Mouse (Mus musculus) liver, adult 2 months (tissue): ENCODE data around the gene Akt2. TPM values are rescaled to one million over a fixed set of nuclear protein-coding genes. Genes with fewer than 3 reads are reported as not detected.

ENCODE experiments used
- DNase-seq: peaks from one replicate; pipeline ENCODE4 v3.0.0-alpha.2; 2011; ENCODE audit warnings: low read depth, low spot score; ENCODE audit errors: extremely low read depth
- H3K27ac ChIP-seq: fragments of 200-500 bp; replicated peaks from 2 replicates; pipeline ENCODE4 v1.5.1; 2012; ENCODE audit warnings: low read depth, mild to moderate bottlenecking, control low read depth, inconsistent platforms, low read length; ENCODE audit not compliant: insufficient read depth
- H3K27me3 ChIP-seq: fragments of 200-500 bp; 2 replicates; pipeline ENCODE4 v1.6.1; 2012; ENCODE audit warnings: mild to moderate bottlenecking, moderate library complexity, low read length, inconsistent platforms; ENCODE audit not compliant: control insufficient read depth, insufficient read depth
- H3K36me3 ChIP-seq: fragments of 200-500 bp; 2 replicates; pipeline ENCODE4 v1.6.1; 2012; ENCODE audit warnings: low read length, inconsistent platforms; ENCODE audit not compliant: control insufficient read depth, insufficient read depth
- H3K4me1 ChIP-seq: fragments of 200-500 bp; 2 replicates; pipeline ENCODE4 v1.6.1; 2011; ENCODE audit warnings: low read length; ENCODE audit not compliant: control insufficient read depth, insufficient read depth
- H3K4me3 ChIP-seq: fragments of 200-500 bp; 2 replicates; pipeline ENCODE4 v1.5.1; 2011; ENCODE audit warnings: low read depth, mild to moderate bottlenecking, control low read depth, low read length, moderate library complexity; ENCODE audit not compliant: insufficient read depth
- H3K79me2 ChIP-seq: fragments of 200-500 bp; 2 replicates; pipeline ENCODE4 v1.6.1; 2012; ENCODE audit warnings: inconsistent platforms, mild to moderate bottlenecking, low read length, moderate library complexity; ENCODE audit not compliant: control insufficient read depth, insufficient read depth
- H3K9ac ChIP-seq: fragments of 200-500 bp; 2 replicates; pipeline ENCODE4 v1.6.1; 2012; ENCODE audit warnings: low read depth, mild to moderate bottlenecking, control low read depth, inconsistent platforms, low read length
- CTCF ChIP-seq: fragments of 200-500 bp; IDR thresholded peaks from 2 replicates; pipeline ENCODE4 v1.5.1; 2011; ENCODE audit warnings: low read depth, low read length, control low read depth
- POLR2A ChIP-seq: fragments of 200-500 bp; IDR thresholded peaks from 2 replicates; pipeline ENCODE4 v1.6.1; 2011; ENCODE audit warnings: low read length, control low read depth; ENCODE audit not compliant: insufficient read depth; ENCODE audit errors: extremely low read depth
- WGBS: fragments of 180-500 bp; shearing (Covaris S2); methylation state at CpG from one replicate; pipeline ENCODE4 v1.1.7; 2018; 5-methylcytosine and 5-hydroxymethylcytosine counted together
- polyA plus RNA-seq: library from polyadenylated mRNA; depleted of rRNA; stranded (reverse); fragments of >200 nt; gene quantifications from 2 replicates; pipeline ENCODE4 v1.2.3, GENCODE M21; 2012
- total RNA-seq: library from RNA; depleted of rRNA; stranded (reverse); fragments of >200 nt; gene quantifications from 2 replicates; pipeline ENCODE4 v1.2.3, GENCODE M21; 2014

The Akt2 gene
- total and polyA plus RNA-seq, 2 experiments = 57.1 to 81.3 TPM

GRCm38 (mm10) chr7:27610871-27611270, 19.5 kb downstream of the Akt2 start:
- TF ChIP-seq POLR2A (no peak), CTCF (no peak)
- peaks cover 2% of the 10 kb centered on the region; the same call in 1 of the 2 replicates for H3K36me3 ChIP-seq
- peaks cover 50% of the 10 kb centered on the region for H3K79me2 ChIP-seq
- H3K9ac ChIP-seq = no peak overlapping the region
- peaks cover 17% of the 10 kb centered on the region for H3K4me1 ChIP-seq
- DNase-seq = no peak
- no peak overlapping the region for H3K27ac ChIP-seq
- H3K4me3 ChIP-seq = no peak overlapping the region
- WGBS = 94% methylated on average over 5 of the region's 5 CpGs
- no peaks in the 10 kb centered on the region for H3K27me3 ChIP-seq

- no peaks in the 10 kb centered on the region for H3K27me3 ChIP-seq
- H3K79me2 ChIP-seq = peaks cover 36% of the 10 kb centered on the region; the same call in 1 of the 2 replicates
- TF ChIP-seq CTCF (no peak), POLR2A (no peak)
- H3K9ac ChIP-seq = no peak overlapping the region
- no peaks in the 10 kb centered on the region for H3K4me1 ChIP-seq
- no peak overlapping the region for H3K27ac ChIP-seq
- H3K4me3 ChIP-seq = no peak overlapping the region
- H3K36me3 ChIP-seq = peaks cover 17% of the 10 kb centered on the region
- no peak for DNase-seq
- 25% methylated on average over 4 of the region's 4 CpGs for WGBS
These were observed 21.6 kb downstream of the Akt2 start for GRCm38 (mm10) chr7:27612940-27613339.

GRCm38 (mm10) chr7:27613751-27614499, 22.6 kb downstream of the Akt2 start:
- Histone ChIP-seq H3K4me3 (no peak overlapping the region), H3K9ac (no peak overlapping the region), H3K27ac (no peak overlapping the region), H3K4me1 (no peaks in the 10 kb centered on the region), H3K27me3 (no peaks in the 10 kb centered on the region), H3K36me3 (peaks cover 22% of the 10 kb centered on the region), H3K79me2 (peaks cover 29% of the 10 kb centered on the region; the same call in 1 of the 2 replicates)
- 76% methylated on average over 8 of the region's 8 CpGs for WGBS
- TF ChIP-seq CTCF = no peak
- TF ChIP-seq POLR2A = no peak
- DNase-seq = no peak

- no peak for DNase-seq
- no peak overlapping the region for H3K4me3 ChIP-seq
- no peak for TF ChIP-seq POLR2A
- no peak for TF ChIP-seq CTCF
- peaks cover 49% of the 10 kb centered on the region for H3K36me3 ChIP-seq
- H3K27ac ChIP-seq = no peak overlapping the region
- WGBS = 85% methylated on average over 6 of the region's 6 CpGs
- no peaks in the 10 kb centered on the region for H3K79me2 ChIP-seq
- H3K4me1 ChIP-seq = no peaks in the 10 kb centered on the region
- H3K27me3 ChIP-seq = no peaks in the 10 kb centered on the region
- H3K9ac ChIP-seq = no peak overlapping the region
These were observed 29.7 kb downstream of the Akt2 start for GRCm38 (mm10) chr7:27621028-27621427.

GRCm38 (mm10) chr7:27622234-27622633, 30.9 kb downstream of the Akt2 start:
- no peaks in the 10 kb centered on the region for H3K27me3 ChIP-seq
- H3K36me3 ChIP-seq = peaks cover 47% of the 10 kb centered on the region
- no peak for DNase-seq
- TF ChIP-seq POLR2A (no peak), CTCF (no peak)
- H3K27ac ChIP-seq = no peak overlapping the region
- H3K4me1 ChIP-seq = no peaks in the 10 kb centered on the region
- no peak overlapping the region for H3K9ac ChIP-seq
- no peaks in the 10 kb centered on the region for H3K79me2 ChIP-seq
- H3K4me3 ChIP-seq = no peak overlapping the region
- WGBS = 96% methylated on average over 1 of the region's 1 CpGs

GRCm38 (mm10) chr7:27624967-27625366, 33.6 kb downstream of the Akt2 start:
- Histone ChIP-seq H3K4me1 (no peaks in the 10 kb centered on the region), H3K9ac (no peak overlapping the region), H3K36me3 (peaks cover 42% of the 10 kb centered on the region), H3K27ac (no peak overlapping the region), H3K79me2 (no peaks in the 10 kb centered on the region), H3K27me3 (no peaks in the 10 kb centered on the region), H3K4me3 (no peak overlapping the region)
- no peak for TF ChIP-seq CTCF
- TF ChIP-seq POLR2A = no peak
- DNase-seq = no peak
